Mouse (Mus musculus) heart, embryonic 11.5 days (tissue): Measurements from ENCODE around the gene Zp3. TPM values are rescaled to one million over a fixed set of nuclear protein-coding genes. Genes with fewer than 3 reads are reported as not detected.

Experiments
- polyA plus RNA-seq: library from polyadenylated mRNA; unstranded; fragments of >200 nt; fragmentation: Nextera tagmentation; extraction: Ambion mirVana; gene quantifications from 2 replicates; pipeline ENCODE4 v1.2.1, GENCODE M21; 2014

The Zp3 gene
- polyA plus RNA-seq, 1 experiment from 2014 or later = 0.16 TPM

Other genes starting within 250 kb of the Zp3 start
- gene Tmem120a, start 235.7 kb upstream of the Zp3 start, polyA plus RNA-seq = 31.3 and 34.7 TPM in 2 replicates
- 0.28 and 0.42 TPM in 2 replicates for gene Styxl1, start 201.7 kb upstream of the Zp3 start, polyA plus RNA-seq
- 955 and 984 TPM in 2 replicates for gene Mdh2, start 201.6 kb upstream of the Zp3 start, polyA plus RNA-seq
- gene Srrm3, start 173.2 kb upstream of the Zp3 start, polyA plus RNA-seq = 0.21 TPM in 1 of 2 replicates, not detected in the other
- gene Hspb1, start 92.2 kb upstream of the Zp3 start, polyA plus RNA-seq = 815 and 827 TPM in 2 replicates
- gene Ywhag, start 45.5 kb upstream of the Zp3 start, polyA plus RNA-seq = 103 and 108 TPM in 2 replicates
- 0.93 and 2.3 TPM in 2 replicates for gene Ssc4d, start 5.6 kb upstream of the Zp3 start, polyA plus RNA-seq
- gene Dtx2, start 14.7 kb downstream of the Zp3 start, polyA plus RNA-seq = 24.7 and 27.2 TPM in 2 replicates
- gene Upk3b, start 58.4 kb downstream of the Zp3 start, polyA plus RNA-seq = 68.7 and 69.3 TPM in 2 replicates
- 0.37 TPM in 1 of 2 replicates, not detected in the other for gene Upk3bl, start 74.4 kb downstream of the Zp3 start, polyA plus RNA-seq
- 0.39 and 0.96 TPM in 2 replicates for gene Rasa4, start 103.8 kb downstream of the Zp3 start, polyA plus RNA-seq
- gene Polr2j, start 136.5 kb downstream of the Zp3 start, polyA plus RNA-seq = 164 and 178 TPM in 2 replicates
- 21.7 and 22.6 TPM in 2 replicates for gene Lrwd1, start 156.0 kb downstream of the Zp3 start, polyA plus RNA-seq
- 15.8 and 16.7 TPM in 2 replicates for gene Alkbh4, start 156.0 kb downstream of the Zp3 start, polyA plus RNA-seq
- 2.5 and 2.7 TPM in 2 replicates for gene Orai2, start 190.6 kb downstream of the Zp3 start, polyA plus RNA-seq
- 50.3 and 52.6 TPM in 2 replicates for gene Prkrip1, start 218.9 kb downstream of the Zp3 start, polyA plus RNA-seq